7 mouse cellular contexts compared by ENCODE assay signal in genomic region chr2:172346034-172346929, GRCm38 (mm10). TPM values are rescaled to one million over a fixed set of nuclear protein-coding genes. Genes with fewer than 3 reads are reported as not detected.
DNase-seq lines count a peak whose midpoint lies in the region; ATAC-seq and TF ChIP-seq lines count a peak whose summit lies in the region.

No protein-coding gene starts in this region.

- H3K4me1 ChIP-seq in ES-Bruce4 (ENCODE audit: control insufficient read depth, insufficient read depth, low read length) = peaks cover 3% of the 10 kb centered on the region
- H3K4me1 ChIP-seq in heart, embryonic 16.5 days (ENCODE audit: control insufficient read depth, insufficient read depth, low read length) = peaks cover 11% of the 10 kb centered on the region

- ATAC-seq in heart, embryonic 16.5 days (replicated peaks; ENCODE audit: extremely low read depth, insufficient read depth, low FRiP score) = no peak; the same call in 1 of the 2 replicates

- H3K36me3 ChIP-seq in ES-Bruce4 (ENCODE audit: control insufficient read depth, insufficient read depth, low read length, poor library complexity, severe bottlenecking) = no peaks in the 10 kb centered on the region
- no peaks in the 10 kb centered on the region for H3K36me3 ChIP-seq in heart, embryonic 16.5 days (ENCODE audit: control insufficient read depth, insufficient read depth)

- no peaks in the 10 kb centered on the region for H3K27me3 ChIP-seq in ES-Bruce4 (ENCODE audit: control insufficient read depth, insufficient read depth, low read length, poor library complexity, severe bottlenecking)
- H3K27me3 ChIP-seq in heart, embryonic 16.5 days (ENCODE audit: control insufficient read depth, insufficient read depth, low read length) = no peaks in the 10 kb centered on the region

- H3K9me3 ChIP-seq in ES-Bruce4 (replicated peaks; ENCODE audit: control insufficient read depth, insufficient read depth, low read length, poor library complexity, severe bottlenecking) = no peaks in the 10 kb centered on the region
- no peaks in the 10 kb centered on the region; the same call in 1 of the 2 replicates for H3K9me3 ChIP-seq in heart, embryonic 16.5 days (replicated peaks; ENCODE audit: control insufficient read depth, low read length)

- H3K4me2 ChIP-seq in heart, embryonic 16.5 days (ENCODE audit: low read depth, low read length) = peak overlapping the region; percentile 73

- DNase-seq in ZHBTc4 (ENCODE audit: low read depth, low spot score) = peak; percentile 42
- DNase-seq in embryo, embryonic 10.5 days (ENCODE audit: low spot score) = peak; percentile 49
- DNase-seq in kidney, postnatal 14 days = peak; percentile 71
- peak; percentile 48 to 64 for DNase-seq in lung, postnatal 4 days
- peak; percentile 36 for DNase-seq in skeletal muscle tissue, adult 2 months (ENCODE audit: low read depth, low spot score)

- TF ChIP-seq CTCF in ES-Bruce4 (IDR thresholded peaks at IDR 0.05; ENCODE audit: low read depth, low read length) = no peak

- H3K9ac ChIP-seq in ES-Bruce4 (ENCODE audit: low read depth, poor library complexity, severe bottlenecking) = peak overlapping the region; percentile 67
- peak overlapping the region; percentile 75 for H3K9ac ChIP-seq in heart, embryonic 16.5 days (ENCODE audit: low read length)

- peak overlapping the region; percentile 82 for H3K4me3 ChIP-seq in ES-Bruce4 (ENCODE audit: low read depth, low read length)
- H3K4me3 ChIP-seq in heart, embryonic 16.5 days (ENCODE audit: low read length) = peak overlapping the region; percentile 75

- H3K27ac ChIP-seq in ES-Bruce4 (ENCODE audit: insufficient read depth, low read length) = no peak overlapping the region
- peak overlapping the region; percentile 23; the same call in 1 of the 2 replicates for H3K27ac ChIP-seq in heart, embryonic 16.5 days (ENCODE audit: low read length)

- TF ChIP-seq POLR2A in ES-Bruce4 (IDR thresholded peaks at IDR 0.05; ENCODE audit: insufficient read depth, low read length) = no peak

- WGBS in heart, embryonic 16.5 days = 9% methylated on average over 31 of the region's 31 CpGs

- no peak for TF ChIP-seq EP300 in ES-Bruce4 (IDR thresholded peaks at IDR 0.05; ENCODE audit: insufficient read depth, low read depth, low read length)

RNA-seq across cellular contexts. Expression of gene Fam210b, which starts 0.9 kb away (rescaled TPM):
- polyA plus RNA-seq in ES-Bruce4 (2011; ENCODE audit: insufficient read depth, insufficient read length, low read depth, missing spikeins) = 5.7 and 6.9 TPM in 2 replicates
- 13.3 and 15.0 TPM in 2 replicates for polyA plus RNA-seq in heart, embryonic 16.5 days (2015; fragmentation: Nextera tagmentation; extraction: Ambion mirVana)

RNA-seq across cellular contexts. Expression of gene Aurka, which starts 24.1 kb away (rescaled TPM):
- 153 and 167 TPM in 2 replicates for polyA plus RNA-seq in ES-Bruce4 (2011; ENCODE audit: insufficient read depth, insufficient read length, low read depth, missing spikeins)
- polyA plus RNA-seq in heart, embryonic 16.5 days (2015; fragmentation: Nextera tagmentation; extraction: Ambion mirVana) = 88.1 and 92.4 TPM in 2 replicates

RNA-seq across cellular contexts. Expression of gene Cstf1, which starts 24.2 kb away (rescaled TPM):
- polyA plus RNA-seq in ES-Bruce4 (2011; ENCODE audit: insufficient read depth, insufficient read length, low read depth, missing spikeins) = 49.6 and 52.1 TPM in 2 replicates
- polyA plus RNA-seq in heart, embryonic 16.5 days (2015; fragmentation: Nextera tagmentation; extraction: Ambion mirVana) = 24.5 and 32.2 TPM in 2 replicates

RNA-seq across cellular contexts. Expression of gene Cass4, which starts 47.3 kb away (rescaled TPM):
- 0.37 and 0.52 TPM in 2 replicates for polyA plus RNA-seq in ES-Bruce4 (2011; ENCODE audit: insufficient read depth, insufficient read length, low read depth, missing spikeins)
- polyA plus RNA-seq in heart, embryonic 16.5 days (2015; fragmentation: Nextera tagmentation; extraction: Ambion mirVana) = 1.0 TPM in 2 replicates
